Mouse (Mus musculus) forebrain, embryonic 10.5 days (tissue): ENCODE data around the gene Setdb2. TPM values are rescaled to one million over a fixed set of nuclear protein-coding genes. Genes with fewer than 3 reads are reported as not detected.
"Not testable (repeated sequence)": the region's sequence is repeated elsewhere in the genome, so short reads cannot be mapped to it uniquely, and the experiment has no call there.

Experiments used
- DNase-seq: peaks from one replicate; pipeline ENCODE4 v3.0.0-alpha.2; 2017; ENCODE audit warnings: low spot score; ENCODE audit errors: extremely low spot score
- H3K27ac ChIP-seq: fragments of 300-500 bp; sonication (generic); 2 replicates; pipeline ENCODE4 v1.5.1; 2016; ENCODE audit warnings: mild to moderate bottlenecking
- H3K27me3 ChIP-seq: fragments of 300-500 bp; sonication (generic); 2 replicates; pipeline ENCODE4 v1.6.1; 2016; ENCODE audit warnings: mild to moderate bottlenecking; ENCODE audit not compliant: poor library complexity, severe bottlenecking
- H3K36me3 ChIP-seq: fragments of 300-500 bp; sonication (generic); replicated peaks from 2 replicates; pipeline ENCODE4 v1.6.1; 2016; ENCODE audit warnings: mild to moderate bottlenecking, moderate library complexity
- H3K4me1 ChIP-seq: fragments of 300-500 bp; sonication (generic); 2 replicates; pipeline ENCODE4 v1.6.1; 2016
- H3K4me3 ChIP-seq: fragments of 300-500 bp; sonication (generic); 2 replicates; pipeline ENCODE4 v1.5.1; 2016; ENCODE audit warnings: mild to moderate bottlenecking, moderate library complexity
- H3K9me3 ChIP-seq: fragments of 300-500 bp; sonication (generic); 2 replicates; pipeline ENCODE4 v1.6.1; 2016; ENCODE audit warnings: mild to moderate bottlenecking, moderate library complexity
- WGBS: fragments of 180-500 bp; shearing (Covaris S2); methylation state at CpG from one replicate; pipeline ENCODE4 v1.1.7; 2016; 5-methylcytosine and 5-hydroxymethylcytosine counted together
- polyA plus RNA-seq: library from polyadenylated mRNA; unstranded; fragments of >200 nt; fragmentation: Nextera tagmentation; extraction: Ambion mirVana; gene quantifications from 2 replicates; pipeline ENCODE4 v1.2.1, GENCODE M21; 2016

Setdb2 gene
- polyA plus RNA-seq, 1 experiment from 2014 or later = 11.8 TPM

DNA sequence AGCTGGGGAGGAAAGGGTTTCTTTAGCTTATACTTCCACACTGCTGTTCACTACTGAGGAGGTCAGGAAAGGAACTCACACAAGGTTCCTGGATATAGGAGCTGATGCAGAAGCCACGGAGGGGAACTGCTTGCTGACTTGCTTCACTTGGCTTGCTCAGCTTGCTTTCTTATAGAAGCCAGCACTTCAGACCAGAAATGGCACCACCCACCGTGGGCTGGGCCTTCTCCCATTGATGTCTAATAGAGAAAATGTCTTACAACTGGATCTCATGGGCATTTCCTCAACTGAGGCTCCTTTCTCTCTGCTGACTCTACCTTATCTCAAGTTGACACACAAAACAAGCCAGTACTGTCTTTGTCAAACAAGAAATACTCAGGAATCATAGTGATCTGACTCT lies 6.8 kb downstream of the Setdb2 start:
- H3K36me3 ChIP-seq = peaks cover 5% of the 10 kb centered on the region; the same call in 1 of the 2 replicates
- no peaks in the 10 kb centered on the region for H3K9me3 ChIP-seq
- H3K4me1 ChIP-seq = no peaks in the 10 kb centered on the region; the same call in 1 of the 2 replicates
- no peak overlapping the region for H3K27ac ChIP-seq
- no peak for DNase-seq
- WGBS = 67% methylated on average over 2 of the region's 2 CpGs
- no peaks in the 10 kb centered on the region for H3K27me3 ChIP-seq
- H3K4me3 ChIP-seq = no peak overlapping the region

DNA sequence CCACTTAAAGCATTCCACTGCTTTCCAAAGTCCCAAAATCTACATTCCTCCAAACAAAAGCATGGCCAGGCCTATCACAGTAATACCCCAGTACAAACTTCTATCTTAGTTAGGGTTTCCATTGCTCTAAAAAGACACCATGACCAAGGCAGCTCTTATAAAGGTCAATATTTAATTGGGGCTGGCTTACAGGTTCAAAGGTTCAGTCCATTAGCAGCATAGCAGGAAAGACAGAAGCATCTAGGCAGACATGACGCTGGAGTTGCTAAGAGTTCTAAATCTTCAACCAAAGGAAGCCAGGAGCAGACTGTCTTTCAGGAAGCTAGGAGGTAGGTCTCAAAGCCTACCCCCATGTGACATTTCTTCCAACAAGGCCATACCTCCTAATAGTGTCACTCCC lies 10.1 kb downstream of the Setdb2 start:
- 93% methylated on average over 1 of the region's 1 CpGs for WGBS
- no peak overlapping the region for H3K27ac ChIP-seq
- H3K4me3 ChIP-seq = no peak overlapping the region
- H3K27me3 ChIP-seq = no peaks in the 10 kb centered on the region
- DNase-seq = no peak
- no peaks in the 10 kb centered on the region for H3K4me1 ChIP-seq
- H3K36me3 ChIP-seq = peaks cover 7% of the 10 kb centered on the region; the same call in 1 of the 2 replicates
- H3K9me3 ChIP-seq = no peaks in the 10 kb centered on the region

DNA sequence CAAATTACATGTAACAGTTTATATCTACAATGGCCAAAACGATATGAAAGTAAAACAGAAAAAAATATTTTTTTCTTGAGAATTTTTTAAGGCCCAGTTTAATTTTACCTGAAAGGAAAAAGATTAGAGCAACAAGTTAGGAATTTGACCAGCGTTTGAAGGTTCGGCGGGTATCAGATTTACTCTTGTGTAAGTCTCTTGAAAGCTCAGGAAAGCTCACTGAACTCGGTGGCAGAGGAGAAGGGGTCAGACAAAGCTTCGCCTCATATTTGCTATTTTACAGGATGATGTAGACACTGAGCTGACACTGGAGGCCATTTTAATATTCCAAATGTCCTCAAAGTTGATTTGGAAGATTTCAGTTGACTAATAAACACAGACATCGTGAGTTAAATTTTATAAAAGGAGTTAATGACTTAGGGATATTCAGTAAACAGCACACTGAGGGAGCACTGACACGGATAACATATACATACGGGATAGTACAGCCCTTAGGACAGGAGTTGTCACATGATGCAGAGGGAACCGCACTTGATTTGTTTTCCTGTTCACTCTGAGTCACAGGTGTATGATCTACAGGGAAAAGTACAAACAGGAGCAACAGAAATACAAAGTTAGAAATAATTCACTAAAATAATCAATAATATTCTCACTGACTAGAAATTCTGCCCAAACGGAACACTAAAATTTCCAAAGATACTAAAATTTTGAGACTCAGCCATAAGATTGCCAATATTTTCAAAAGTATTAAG lies 17.6 kb downstream of the Setdb2 start:
- WGBS = 86% methylated on average over 11 of the region's 11 CpGs
- H3K4me3 ChIP-seq = no peak overlapping the region

DNA sequence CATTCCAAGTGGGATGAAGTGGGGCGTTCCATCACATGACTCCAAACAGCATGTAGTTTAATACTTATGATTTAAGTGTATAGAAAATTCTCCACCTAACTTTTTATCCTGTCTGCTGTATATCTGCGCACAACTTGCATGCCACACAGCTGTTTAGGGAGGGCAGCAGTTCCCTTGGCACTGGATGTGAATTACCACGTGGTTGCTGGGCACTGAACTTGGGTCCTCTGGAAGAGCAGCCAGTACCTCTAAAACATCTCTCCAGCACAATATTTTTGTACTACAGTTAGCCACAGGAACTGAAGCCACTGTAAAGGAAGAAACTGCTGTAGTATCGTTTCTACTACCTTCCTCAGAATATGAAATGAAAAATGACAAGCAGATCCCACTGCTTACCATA lies 22.5 kb downstream of the Setdb2 start:
- H3K27ac ChIP-seq = no peak overlapping the region
- WGBS = 91% methylated on average over 4 of the region's 4 CpGs
- H3K27me3 ChIP-seq = peaks cover 51% of the 10 kb centered on the region

More for the DNA sequence above, 17.6 kb downstream of the Setdb2 start:
- no peaks in the 10 kb centered on the region for H3K9me3 ChIP-seq
- no peak overlapping the region for H3K27ac ChIP-seq
- peaks cover 4% of the 10 kb centered on the region; the same call in 1 of the 2 replicates for H3K27me3 ChIP-seq
- no peaks in the 10 kb centered on the region for H3K4me1 ChIP-seq
- H3K36me3 ChIP-seq = peaks cover 13% of the 10 kb centered on the region
- DNase-seq = no peak

DNA sequence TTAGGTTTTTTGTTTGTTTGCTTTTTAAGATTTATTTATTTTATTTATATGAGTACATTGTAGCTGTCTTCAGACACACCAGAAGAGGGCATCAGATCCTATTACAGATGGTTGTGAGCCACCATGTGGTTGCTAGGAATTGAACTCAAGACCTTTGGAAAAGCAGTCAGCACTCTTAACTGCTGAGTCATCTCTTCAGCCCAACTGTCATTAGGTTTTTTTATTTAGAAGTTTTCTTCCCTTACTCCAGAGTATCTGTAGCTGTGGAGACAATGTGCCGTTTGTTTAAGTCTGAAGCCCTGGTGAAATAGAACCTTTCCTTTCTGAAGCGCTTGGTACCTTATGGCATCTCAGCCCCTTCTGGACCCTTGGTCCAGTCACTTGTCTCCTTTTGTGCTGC lies 25.7 kb downstream of the Setdb2 start:
- not testable (repeated sequence) for H3K9me3 ChIP-seq, DNase-seq, H3K4me3 ChIP-seq, H3K4me1 ChIP-seq, H3K27ac ChIP-seq
- 89% methylated on average over 2 of the region's 2 CpGs for WGBS
- peaks cover 62% of the 10 kb centered on the region for H3K36me3 ChIP-seq
- peaks cover 77% of the 10 kb centered on the region for H3K27me3 ChIP-seq

More for the DNA sequence above, 22.5 kb downstream of the Setdb2 start:
- Histone ChIP-seq H3K4me1 (no peaks in the 10 kb centered on the region), H3K4me3 (no peak overlapping the region), H3K36me3 (peaks cover 48% of the 10 kb centered on the region), H3K9me3 (no peaks in the 10 kb centered on the region)
- DNase-seq = no peak

DNA sequence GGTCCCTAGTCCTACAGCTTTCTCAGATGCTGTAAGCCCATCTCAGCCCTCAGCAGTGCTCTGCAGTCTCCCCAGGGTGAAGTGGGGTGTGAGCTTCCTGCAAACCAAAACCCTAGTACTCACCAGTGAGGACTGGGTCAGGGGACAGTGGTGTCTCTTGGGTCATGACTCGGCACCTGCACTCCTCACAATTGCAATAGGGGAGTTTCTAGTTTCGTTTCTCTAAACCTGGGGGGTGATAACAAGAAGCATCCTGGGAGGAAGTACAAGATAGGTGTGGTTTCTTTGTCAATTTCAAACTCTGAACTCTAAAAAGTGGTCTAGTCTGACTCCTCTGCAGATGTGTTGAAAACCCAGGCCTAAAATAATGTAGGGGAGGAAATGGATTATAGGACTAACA lies 43.7 kb downstream of the Setdb2 start:
- H3K4me3 ChIP-seq = no peak overlapping the region
- no peak overlapping the region for H3K27ac ChIP-seq
- H3K9me3 ChIP-seq = no peaks in the 10 kb centered on the region
- WGBS = 87% methylated on average over 2 of the region's 2 CpGs
- peaks cover 12% of the 10 kb centered on the region; the same call in 1 of the 2 replicates for H3K36me3 ChIP-seq
- DNase-seq = no peak
- H3K4me1 ChIP-seq = no peaks in the 10 kb centered on the region
- H3K27me3 ChIP-seq = no peaks in the 10 kb centered on the region

DNA sequence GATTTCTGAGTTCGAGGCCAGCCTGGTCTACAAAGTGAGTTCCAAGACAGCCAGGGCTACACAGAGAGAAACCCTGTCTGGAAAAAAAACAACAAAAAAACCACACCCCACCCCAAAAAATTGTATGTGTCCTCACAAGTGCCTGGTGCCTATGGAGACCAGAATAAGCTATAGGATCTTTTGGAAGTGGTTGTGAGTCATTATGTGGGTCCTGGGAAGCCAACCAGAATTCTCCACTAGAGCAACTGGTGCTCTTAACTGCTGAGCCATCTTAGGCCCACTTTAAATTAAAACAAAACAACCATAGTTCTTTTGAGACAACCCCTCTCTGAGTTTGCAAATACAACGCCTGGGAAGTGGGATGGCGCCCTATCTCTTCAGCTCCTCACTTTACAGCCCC lies 45.4 kb downstream of the Setdb2 start, which contains the start of gene Phf11c:
Phf11c (minus strand) TSS at position 101 of the 400 bp plus-strand sequence.
- no peak for DNase-seq
- H3K9me3 ChIP-seq = no peaks in the 10 kb centered on the region
- WGBS = 91% methylated on average over 3 of the region's 3 CpGs
- H3K27ac ChIP-seq = no peak within 1 kb of the TSS
- no peaks in the 10 kb centered on the region for H3K4me1 ChIP-seq
- no peak within 1 kb of the TSS for H3K4me3 ChIP-seq
- H3K36me3 ChIP-seq = 0 out of 2 replicates have a peak, but pooled peaks cover 4% of the 10 kb centered on the region
- H3K27me3 ChIP-seq = no peaks in the 10 kb centered on the region

DNA sequence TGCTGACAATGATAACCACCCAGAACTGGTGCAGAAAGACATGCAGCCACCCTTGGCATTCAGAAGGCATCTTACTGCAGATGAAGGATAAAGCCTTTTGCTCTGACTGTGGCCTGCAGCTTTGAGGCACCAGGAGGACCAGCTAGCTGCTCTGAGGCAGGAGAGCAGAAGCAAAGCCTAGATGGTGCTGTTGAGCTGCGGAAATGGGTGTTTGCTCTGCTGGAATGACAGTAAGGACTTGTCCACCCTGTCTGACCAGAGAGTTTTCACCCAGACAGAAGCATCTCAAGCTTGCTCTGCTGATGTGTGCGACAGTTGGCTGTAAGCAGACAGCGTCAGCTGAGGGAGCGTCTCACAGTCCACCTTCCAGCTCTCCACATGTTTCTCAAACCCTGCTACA lies 50.5 kb downstream of the Setdb2 start:
- DNase-seq, H3K36me3 ChIP-seq: not testable (repeated sequence)

DNA sequence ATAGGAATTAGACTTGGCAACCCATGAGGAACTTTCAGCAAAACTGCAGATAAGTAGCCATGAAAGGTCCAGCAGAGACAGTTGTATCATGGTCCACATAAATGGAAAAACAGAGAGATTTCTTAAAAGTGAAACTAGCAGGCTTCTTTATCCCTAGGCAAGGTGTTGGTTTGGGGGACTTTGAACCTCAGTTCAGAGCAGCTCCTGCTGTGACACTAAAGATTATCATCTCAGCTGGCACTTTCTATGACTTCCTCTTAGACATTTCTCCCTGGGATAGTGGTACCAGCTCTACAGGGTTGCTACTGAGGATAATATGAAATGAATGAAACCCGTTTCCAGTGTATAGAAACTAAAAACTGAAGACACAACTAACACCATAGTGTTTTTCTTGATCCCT lies 51.2 kb downstream of the Setdb2 start:
- 78% methylated on average over 1 of the region's 1 CpGs for WGBS
- Histone ChIP-seq H3K4me3 (no peak overlapping the region), H3K9me3 (no peaks in the 10 kb centered on the region), H3K4me1 (no peaks in the 10 kb centered on the region), H3K27ac (no peak overlapping the region), H3K36me3 (no peaks in the 10 kb centered on the region), H3K27me3 (no peaks in the 10 kb centered on the region)
- no peak for DNase-seq

More for the DNA sequence above, 50.5 kb downstream of the Setdb2 start:
- not testable (repeated sequence) for H3K27ac ChIP-seq, H3K4me3 ChIP-seq, H3K9me3 ChIP-seq, H3K27me3 ChIP-seq, H3K4me1 ChIP-seq
- 82% methylated on average over 4 of the region's 4 CpGs for WGBS

DNA sequence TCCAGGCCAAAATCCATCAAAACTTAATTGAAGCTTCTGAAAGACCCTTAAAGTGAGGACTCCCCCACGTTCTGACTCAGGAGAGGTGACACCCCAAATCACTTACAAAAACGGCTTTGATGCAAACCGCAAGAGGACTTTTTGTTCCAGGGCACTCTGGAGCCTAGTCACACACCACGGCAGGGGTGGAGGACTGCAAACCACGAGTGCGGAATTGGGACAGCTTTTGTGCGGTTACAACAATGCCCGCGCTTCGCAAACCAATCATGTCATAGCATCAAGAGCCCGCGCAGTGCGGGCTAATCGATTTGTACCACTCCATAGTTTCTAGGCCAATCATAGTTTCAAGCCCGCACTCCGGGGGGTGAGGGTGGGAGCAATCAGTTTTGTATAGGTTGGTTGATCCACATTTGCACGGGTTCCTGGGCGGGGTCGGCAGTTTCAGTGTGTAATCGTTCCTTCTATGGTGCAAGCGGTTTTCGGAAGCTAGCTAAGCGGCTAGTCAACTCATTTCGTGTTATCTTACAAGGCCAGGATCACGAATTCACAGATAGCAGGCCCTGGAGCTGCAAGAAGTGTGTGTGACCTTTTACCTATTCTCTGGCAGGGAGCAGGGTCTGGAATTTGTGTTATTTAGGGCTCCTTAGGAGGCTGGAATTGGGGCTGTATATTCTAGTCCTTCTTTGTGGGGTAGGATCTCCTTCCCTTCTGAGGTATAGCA lies 70.2 kb downstream of the Setdb2 start:
- H3K36me3 ChIP-seq = no peaks in the 10 kb centered on the region
- WGBS = 94% methylated on average over 25 of the region's 25 CpGs
- peaks cover 14% of the 10 kb centered on the region for H3K9me3 ChIP-seq
- no peaks in the 10 kb centered on the region for H3K27me3 ChIP-seq
- DNase-seq = no peak
- no peak overlapping the region for H3K4me3 ChIP-seq
- no peaks in the 10 kb centered on the region for H3K4me1 ChIP-seq
- no peak overlapping the region for H3K27ac ChIP-seq

DNA sequence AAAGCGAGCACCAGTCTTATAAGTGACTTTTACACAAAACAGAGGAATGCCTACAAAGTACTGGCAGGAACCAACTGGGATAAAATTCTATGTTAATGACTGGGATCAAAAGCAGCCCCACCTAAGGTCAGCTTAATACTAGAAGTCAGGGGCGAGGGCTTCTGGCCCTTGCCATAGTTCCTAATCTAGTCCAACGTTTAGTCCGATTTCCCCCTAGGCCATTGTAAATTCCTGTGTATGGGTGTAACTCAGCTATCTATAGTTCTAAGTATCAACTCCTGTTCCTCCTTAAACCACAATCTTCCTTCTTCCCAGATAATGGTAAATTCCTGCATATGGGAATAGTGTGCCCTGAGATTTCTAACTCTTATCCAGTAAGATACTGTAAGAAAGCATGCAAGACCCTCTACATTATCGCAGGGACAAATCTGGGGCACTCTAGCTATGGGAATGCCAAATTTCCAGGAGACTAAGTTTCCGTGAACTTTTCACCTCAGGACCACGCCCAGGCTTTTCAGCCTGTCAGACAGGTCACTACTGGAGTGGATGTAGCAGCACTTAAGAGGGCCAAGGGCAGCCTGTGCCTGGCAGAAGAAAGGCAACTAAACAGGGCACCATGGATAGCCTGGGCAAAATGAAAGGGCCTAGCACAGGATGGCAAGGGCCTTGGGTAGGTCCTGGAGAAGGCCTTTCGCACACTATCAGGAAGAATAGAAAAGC lies 74.1 kb downstream of the Setdb2 start:
- no peaks in the 10 kb centered on the region for H3K4me1 ChIP-seq
- no peak overlapping the region for H3K27ac ChIP-seq
- H3K36me3 ChIP-seq = no peaks in the 10 kb centered on the region
- H3K9me3 ChIP-seq = peaks cover 11% of the 10 kb centered on the region
- no peak overlapping the region for H3K4me3 ChIP-seq
- DNase-seq = no peak
- no peaks in the 10 kb centered on the region for H3K27me3 ChIP-seq
- 93% methylated on average over 8 of the region's 8 CpGs for WGBS

DNA sequence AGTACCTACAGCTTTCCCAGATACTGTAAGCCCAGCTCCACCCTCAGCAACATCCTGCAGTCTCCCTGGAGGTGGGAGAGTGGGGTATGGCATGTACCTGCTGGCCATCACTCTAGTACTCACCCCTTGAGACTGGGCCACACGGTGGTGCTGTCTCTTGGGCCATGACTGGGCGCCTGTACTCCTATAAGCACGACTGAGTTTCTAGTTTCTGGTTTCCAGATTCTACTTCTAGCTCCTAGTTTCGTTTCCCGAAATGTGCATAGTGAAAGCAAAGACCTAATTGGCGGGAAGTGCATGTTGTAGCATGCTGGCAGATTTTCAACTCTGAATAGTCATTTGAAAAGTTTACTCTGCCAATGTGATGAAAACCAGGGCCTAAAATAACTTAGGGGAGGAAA lies 75.4 kb downstream of the Setdb2 start, which contains the start of gene Phf11d:
Phf11d (minus strand) TSS at position 227 of the 401 bp plus-strand sequence.
- Histone ChIP-seq H3K4me3 (no peak within 1 kb of the TSS), H3K27me3 (no peaks in the 10 kb centered on the region), H3K27ac (no peak within 1 kb of the TSS), H3K36me3 (no peaks in the 10 kb centered on the region), H3K4me1 (no peaks in the 10 kb centered on the region), H3K9me3 (no peaks in the 10 kb centered on the region)
- DNase-seq = no peak
- WGBS = 88% methylated on average over 6 of the region's 6 CpGs
